Mouse (Mus musculus) ovary, adult 2 months (tissue): ENCODE measurements around the gene Olah. TPM values are rescaled to one million over a fixed set of nuclear protein-coding genes. Genes with fewer than 3 reads are reported as not detected.

Experiments used
- polyA plus RNA-seq: library from polyadenylated mRNA; depleted of rRNA; stranded (reverse); fragments of >200 nt; gene quantifications from 2 replicates; pipeline ENCODE4 v1.2.3, GENCODE M21; 2012; rRNA removed

Olah gene
- not detected in 2 replicates for polyA plus RNA-seq

GRCm38 (mm10) chr2:3397110-3397509 lies at the start of gene Olah:
Olah (minus strand) TSS chr2:3397210.

GRCm38 (mm10) chr2:3423841-3424578 lies 27.0 kb upstream of the Olah start, which contains the start of gene Dclre1c:
Dclre1c (plus strand) TSS chr2:3424131.

GRCm38 (mm10) chr2:3422548-3422947 lies 25.5 kb upstream of the Olah start, which contains the start of gene Meig1:
Meig1 (minus strand) TSS chr2:3422648.

GRCm38 (mm10) chr2:3335611-3336301 lies 61.3 kb downstream of the Olah start, which contains the start of gene Acbd7:
Acbd7 (plus strand) TSS chr2:3336168.

GRCm38 (mm10) chr2:3332484-3333242 lies 64.3 kb downstream of the Olah start, which contains the start of gene Rpp38:
Rpp38 (minus strand) TSS chr2:3332643.

Other genes with a start within 250 kb of the Olah start
- 13.1 and 14.0 TPM in 2 replicates for gene Nmt2, start 113.0 kb downstream of the Olah start, polyA plus RNA-seq
- 3.1 and 4.7 TPM in 2 replicates for gene Rpp38, start 64.6 kb downstream of the Olah start, polyA plus RNA-seq
- 0.52 TPM in 1 of 2 replicates, not detected in the other for gene Acbd7, start 61.0 kb downstream of the Olah start, polyA plus RNA-seq
- 0.41 TPM in 1 of 2 replicates, not detected in the other for gene Meig1, start 25.4 kb upstream of the Olah start, polyA plus RNA-seq
- gene Dclre1c, start 26.9 kb upstream of the Olah start, polyA plus RNA-seq: 2.9 and 3.3 TPM in 2 replicates
- 5.1 and 6.0 TPM in 2 replicates for gene Suv39h2, start 77.8 kb upstream of the Olah start, polyA plus RNA-seq
- 1.9 TPM in 2 replicates for gene Gm45902, start 115.6 kb upstream of the Olah start, polyA plus RNA-seq
- 15.8 and 24.0 TPM in 2 replicates for gene Hspa14, start 115.6 kb upstream of the Olah start, polyA plus RNA-seq
- gene Cdnf, start 115.8 kb upstream of the Olah start, polyA plus RNA-seq: 0.28 and 0.68 TPM in 2 replicates
- 4.8 and 9.7 TPM in 2 replicates for gene Fam107b, start 173.3 kb upstream of the Olah start, polyA plus RNA-seq